Mouse (Mus musculus) layer of hippocampus, adult 2 months (tissue): ENCODE data around the gene Fchsd2. TPM values are rescaled to one million over a fixed set of nuclear protein-coding genes. Genes with fewer than 3 reads are reported as not detected.
A peak's percentile ranks its signal among the peaks of the same experiment; 100 is the strongest.

Source experiments
- DNase-seq, 2 experiments: peaks; one replicate each; pipeline ENCODE4 v3.0.0; 2022; ENCODE audit warnings: low spot score in 2 of 2
- H3K27ac ChIP-seq: fragments of 200-600 bp; 2 replicates; pipeline ENCODE4 v1.8.1; 2022
- H3K4me3 ChIP-seq: fragments of 200-600 bp; 2 replicates; pipeline ENCODE4 v1.8.1; 2022; ENCODE audit warnings: mild to moderate bottlenecking
- CTCF ChIP-seq: fragments of 200-600 bp; conservative IDR thresholded peaks from 2 replicates; pipeline ENCODE4 v1.8.1; 2022; ENCODE audit warnings: antibody characterized with exemption, mild to moderate bottlenecking, moderate library complexity
- total RNA-seq, 2 experiments: library from RNA; stranded (reverse); gene quantifications; 2 replicates each; pipeline ENCODE4 v1.2.3; 2021

Fchsd2 gene
- total RNA-seq, 2 experiments from 2014 or later: 38.5 to 41.2 TPM

GRCm38 (mm10) chr7:101085779-101086178 lies 6.9 kb upstream of the Fchsd2 start:
- TF ChIP-seq CTCF: no peak
- DNase-seq: no peak
- no peak overlapping the region for H3K27ac ChIP-seq
- H3K4me3 ChIP-seq: no peak overlapping the region

GRCm38 (mm10) chr7:101088687-101089086 lies 4.0 kb upstream of the Fchsd2 start:
- no peak overlapping the region for H3K4me3 ChIP-seq
- no peak for TF ChIP-seq CTCF
- H3K27ac ChIP-seq: peak overlapping the region; percentile 54
- DNase-seq: no peak

- Histone ChIP-seq H3K4me3 (no peak overlapping the region), H3K27ac (peak overlapping the region; percentile 54)
- no peak for DNase-seq
- TF ChIP-seq CTCF: no peak
Measured at GRCm38 (mm10) chr7:101089242-101089641, 3.4 kb upstream of the Fchsd2 start.

- no peak overlapping the region for H3K4me3 ChIP-seq
- TF ChIP-seq CTCF: no peak
- peak overlapping the region; percentile 32; the same call in 1 of the 2 replicates for H3K27ac ChIP-seq
- DNase-seq: no peak
Measured at GRCm38 (mm10) chr7:101093231-101093630, 568 bp downstream of the Fchsd2 start.

- Histone ChIP-seq H3K4me3 (no peak overlapping the region), H3K27ac (no peak overlapping the region)
- no peak for DNase-seq
- TF ChIP-seq CTCF: no peak
Measured at GRCm38 (mm10) chr7:101094746-101095145, 2.1 kb downstream of the Fchsd2 start.

GRCm38 (mm10) chr7:101095560-101095959 lies 2.9 kb downstream of the Fchsd2 start:
- Histone ChIP-seq H3K4me3 (no peak overlapping the region), H3K27ac (no peak overlapping the region)
- no peak for DNase-seq
- no peak for TF ChIP-seq CTCF

- H3K4me3 ChIP-seq: no peak overlapping the region
- no peak overlapping the region for H3K27ac ChIP-seq
- no peak for DNase-seq
- no peak for TF ChIP-seq CTCF
Measured at GRCm38 (mm10) chr7:101096576-101096975, 3.9 kb downstream of the Fchsd2 start.

- no peak for TF ChIP-seq CTCF
- Histone ChIP-seq H3K4me3 (no peak overlapping the region), H3K27ac (no peak overlapping the region)
- no peak for DNase-seq
Measured at GRCm38 (mm10) chr7:101097084-101097483, 4.4 kb downstream of the Fchsd2 start.

- no peak overlapping the region for H3K27ac ChIP-seq
- TF ChIP-seq CTCF: no peak
Measured at GRCm38 (mm10) chr7:101099981-101100380, 7.3 kb downstream of the Fchsd2 start.

GRCm38 (mm10) chr7:101101156-101101691 lies 8.6 kb downstream of the Fchsd2 start:
- peak overlapping the region; percentile 69 for H3K27ac ChIP-seq
- TF ChIP-seq CTCF: no peak
- H3K4me3 ChIP-seq: no peak overlapping the region; the same call in 1 of the 2 replicates
- DNase-seq: peak; percentile 80 to 81

More at GRCm38 (mm10) chr7:101099981-101100380, 7.3 kb downstream of the Fchsd2 start:
- DNase-seq: no peak
- no peak overlapping the region for H3K4me3 ChIP-seq

GRCm38 (mm10) chr7:101106666-101107065 lies 14.0 kb downstream of the Fchsd2 start:
- Histone ChIP-seq H3K27ac (no peak overlapping the region; the same call in 1 of the 2 replicates), H3K4me3 (no peak overlapping the region)
- 0 out of 2 replicates have a peak, but pooled peaks have one; percentile 9 for TF ChIP-seq CTCF
- no peak for DNase-seq

- H3K27ac ChIP-seq: peak overlapping the region; percentile 94
- no peak for DNase-seq
- no peak for TF ChIP-seq CTCF
- peak overlapping the region; percentile 94 for H3K4me3 ChIP-seq
Measured at GRCm38 (mm10) chr7:101107073-101107810, 14.6 kb downstream of the Fchsd2 start.

GRCm38 (mm10) chr7:101107968-101108652 lies 15.4 kb downstream of the Fchsd2 start:
- peak; percentile 97 to 98 for DNase-seq
- TF ChIP-seq CTCF: peak; percentile 87
- Histone ChIP-seq H3K4me3 (peak overlapping the region; percentile 94), H3K27ac (peak overlapping the region; percentile 94)
